Mouse (Mus musculus): ENCODE data around the gene Slc17a7. TPM values are rescaled to one million over a fixed set of nuclear protein-coding genes. Genes with fewer than 3 reads are reported as not detected.
"Not testable (repeated sequence)": the region's sequence is repeated elsewhere in the genome, so short reads cannot be mapped to it uniquely, and the experiment has no call there.

The Slc17a7 gene
- total RNA-seq (2021) = 1 to 10 TPM; 1.1 to 2.5 TPM
- long read RNA-seq, experiment 1 = 0 reads
- long read RNA-seq, experiment 2, partial matches to known transcripts = 0 of 2 reads
- long read RNA-seq, experiment 2, other reads (novel, unspliced or antisense) = 1 of 2 reads

- no peak for DNase-seq
Measured at GRCm38 (mm10) chr7:45163735-45164490, at the start of gene Slc17a7. TSS of gene Slc17a7 (plus strand) at chr7:45163949.

- DNase-seq = no peak
Measured at GRCm38 (mm10) chr7:45117566-45117965, 46.2 kb upstream of the Slc17a7 start.

GRCm38 (mm10) chr7:45118336-45118735 is 45.4 kb upstream of the Slc17a7 start:
- DNase-seq = no peak

GRCm38 (mm10) chr7:45119780-45120709 is 43.7 kb upstream of the Slc17a7 start:
- DNase-seq = no peak

GRCm38 (mm10) chr7:45121404-45121803 is 42.3 kb upstream of the Slc17a7 start:
- peak; percentile 79 for DNase-seq

- DNase-seq = no peak
Measured at GRCm38 (mm10) chr7:45121966-45122365, 41.8 kb upstream of the Slc17a7 start.

GRCm38 (mm10) chr7:45122561-45123185 is 41.1 kb upstream of the Slc17a7 start:
- DNase-seq = no peak

- no peak for DNase-seq
Measured at GRCm38 (mm10) chr7:45123186-45123570, 40.6 kb upstream of the Slc17a7 start.

- peak; percentile 98 for DNase-seq
Measured at GRCm38 (mm10) chr7:45124224-45125143, 39.3 kb upstream of the Slc17a7 start, which contains the start of gene Rps11. TSS of gene Rps11 (minus strand) at chr7:45124439.

GRCm38 (mm10) chr7:45125144-45125600 is 38.6 kb upstream of the Slc17a7 start:
- DNase-seq = no peak

- DNase-seq = not testable (repeated sequence)
Measured at GRCm38 (mm10) chr7:45125649-45126048, 38.1 kb upstream of the Slc17a7 start.

GRCm38 (mm10) chr7:45126147-45126843 is 37.5 kb upstream of the Slc17a7 start:
- DNase-seq = no peak

GRCm38 (mm10) chr7:45126844-45127699 is 36.7 kb upstream of the Slc17a7 start:
- DNase-seq = no peak

- no peak for DNase-seq
Measured at GRCm38 (mm10) chr7:45127700-45128224, 36.0 kb upstream of the Slc17a7 start.

- peak; percentile 99 for DNase-seq
Measured at GRCm38 (mm10) chr7:45128624-45129246, 35.0 kb upstream of the Slc17a7 start, which contains the start of gene Rpl13a. TSS of gene Rpl13a (minus strand) at chr7:45128761.

GRCm38 (mm10) chr7:45129318-45129717 is 34.4 kb upstream of the Slc17a7 start:
- peak; percentile 51 for DNase-seq

GRCm38 (mm10) chr7:45129776-45130512 is 33.8 kb upstream of the Slc17a7 start:
- DNase-seq = no peak

GRCm38 (mm10) chr7:45131850-45132249 is 31.9 kb upstream of the Slc17a7 start:
- no peak for DNase-seq
